ENCODE assay signal across 9 mouse cellular contexts in the genomic region with DNA sequence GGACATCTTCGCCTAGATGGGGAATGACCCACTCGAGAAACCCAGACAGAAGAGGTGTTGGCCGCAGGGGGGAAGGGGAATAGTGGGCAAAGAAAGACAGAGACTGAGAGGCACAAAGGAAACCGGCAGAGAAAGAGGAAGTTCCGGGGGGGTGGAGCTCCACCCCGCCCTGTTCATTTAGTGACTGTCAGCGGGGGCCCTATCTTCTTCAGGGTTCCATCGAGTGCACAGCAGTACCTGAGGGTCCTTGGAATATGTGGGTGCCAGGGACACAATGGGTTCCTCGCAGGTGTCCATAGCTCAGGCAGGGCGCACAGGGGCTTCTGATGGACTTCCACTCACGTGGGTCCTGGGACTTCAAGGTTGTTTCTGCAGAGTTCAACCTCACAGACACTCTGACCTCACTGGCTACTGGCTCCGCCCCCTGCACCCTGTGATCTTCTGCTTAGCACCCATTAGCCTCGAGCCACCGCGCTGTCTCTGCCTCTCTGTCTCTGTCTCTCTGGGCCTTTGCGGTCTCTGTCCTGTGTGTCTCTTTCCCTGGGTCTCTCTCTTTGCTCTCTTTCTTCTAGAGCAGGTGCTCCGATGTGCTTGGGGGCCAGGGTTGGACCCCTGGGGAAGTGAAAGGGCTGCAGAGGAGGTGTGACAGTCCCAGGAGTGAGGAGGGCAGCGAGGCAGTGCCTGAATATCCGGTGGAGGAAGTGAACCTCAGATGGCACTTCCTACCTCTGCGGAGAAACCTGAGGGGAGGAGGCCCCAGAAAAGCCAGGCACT. TPM values are rescaled to one million over a fixed set of nuclear protein-coding genes. Genes with fewer than 3 reads are reported as not detected.
DNase-seq lines count a peak whose midpoint lies in the region; ATAC-seq lines count a peak whose summit lies in the region.
"Had no signal": no experiment of that assay in that cellular context is flagged by ENCODE, and none has a peak within 500 bp of the region (broad histone marks: within the 10 kb centered on the region; RNA-seq: fewer than 3 reads in every experiment).

A gene (minus strand): TSS at position 393 of the 774 bp plus-strand sequence.

- no peak within 1 kb of the TSS for H3K4me3 ChIP-seq in kidney, embryonic 15.5 days (replicated peaks)
- no peak within 1 kb of the TSS for H3K4me3 ChIP-seq in heart, embryonic 13.5 days
- H3K4me3 ChIP-seq in macrophage (ENCODE audit: inconsistent target): peak within 1 kb of the TSS; percentile 79

- DNase-seq in kidney, postnatal 10 days: no peak
- peak; percentile 83 for DNase-seq in thymus, postnatal 14 days
- no peak for DNase-seq in cerebellum, adult 18-20 months
- no peak for DNase-seq in ovary, postnatal 10 days (ENCODE audit: low spot score)
- no peak for DNase-seq in kidney, postnatal 25 days

- H3K4me2 ChIP-seq in kidney, embryonic 15.5 days: peak within 1 kb of the TSS; percentile 9; the same call in 1 of the 2 replicates
- peak within 1 kb of the TSS; percentile 33 for H3K4me2 ChIP-seq in heart, embryonic 13.5 days
- H3K4me2 ChIP-seq: limb, embryonic 15.5 days had no signal

- no peaks in the 10 kb centered on the region for H3K9me3 ChIP-seq in kidney, embryonic 15.5 days (replicated peaks)
- H3K9me3 ChIP-seq in heart, embryonic 13.5 days: no peaks in the 10 kb centered on the region
- H3K9me3 ChIP-seq: limb, embryonic 15.5 days had no signal

- no peak for ATAC-seq in kidney, embryonic 15.5 days (replicated peaks; ENCODE audit: low FRiP score)
- ATAC-seq in heart, embryonic 13.5 days (ENCODE audit: extremely low read depth, insufficient number of reproducible peaks, low FRiP score, low TSS enrichment): no peak

- H3K27me3 ChIP-seq in kidney, embryonic 15.5 days: peaks cover 26% of the 10 kb centered on the region
- H3K27me3 ChIP-seq in heart, embryonic 13.5 days (replicated peaks): peaks cover 42% of the 10 kb centered on the region

- no peak within 1 kb of the TSS for H3K27ac ChIP-seq in kidney, embryonic 15.5 days
- H3K27ac ChIP-seq in heart, embryonic 13.5 days (replicated peaks): no peak within 1 kb of the TSS
- H3K27ac ChIP-seq in macrophage: peak within 1 kb of the TSS; percentile 96
- H3K27ac ChIP-seq: limb, embryonic 15.5 days had no signal

- no peaks in the 10 kb centered on the region for H3K79me2 ChIP-seq in macrophage (ENCODE audit: inconsistent target)

- H3K4me1 ChIP-seq in kidney, embryonic 15.5 days: peaks cover 41% of the 10 kb centered on the region
- H3K4me1 ChIP-seq in heart, embryonic 13.5 days: peaks cover 41% of the 10 kb centered on the region

- WGBS in kidney, embryonic 15.5 days: 42% methylated on average over 20 of the region's 20 CpGs
- WGBS in heart, embryonic 13.5 days: 31% methylated on average over 20 of the region's 20 CpGs
- 4% methylated on average over 20 of the region's 20 CpGs for WGBS in macrophage (ENCODE audit: missing documents)

- peaks cover under 1% of the 10 kb centered on the region; the same call in 1 of the 2 replicates for H3K36me3 ChIP-seq in kidney, embryonic 15.5 days
- 0 out of 2 replicates have a peak, but pooled peaks cover 3% of the 10 kb centered on the region for H3K36me3 ChIP-seq in heart, embryonic 13.5 days
- peaks cover 13% of the 10 kb centered on the region; the same call in 1 of the 2 replicates for H3K36me3 ChIP-seq in macrophage (ENCODE audit: inconsistent target)

- no peak within 1 kb of the TSS for H3K9ac ChIP-seq in kidney, embryonic 15.5 days
- no peak within 1 kb of the TSS for H3K9ac ChIP-seq in heart, embryonic 13.5 days
- H3K9ac ChIP-seq: limb, embryonic 15.5 days had no signal

RNA-seq across cellular contexts. Expression of the gene that starts here (rescaled TPM):
- 1.2 and 2.4 TPM in 2 replicates for polyA plus RNA-seq in kidney, embryonic 15.5 days (2015; fragmentation: Nextera tagmentation; extraction: Ambion mirVana)
- polyA plus RNA-seq in heart, embryonic 13.5 days (2015; fragmentation: Nextera tagmentation; extraction: Ambion mirVana): 1.7 and 2.4 TPM in 2 replicates
- total RNA-seq in macrophage (2018; cell fraction: chromatin; rRNA removed): 100 to 1,000 TPM in 25 of 26 experiments, 10 to 100 TPM in 1; 89.6 to 446 (median 271) TPM
- 100 to 1,000 TPM in 13 of 26 experiments, 10 to 100 TPM in 13; 51.5 to 175 (median 98.1) TPM for total RNA-seq in macrophage (2018; cell fraction: cytosol; rRNA removed)
- 100 to 1,000 TPM in 25 of 26 experiments, 10 to 100 TPM in 1; 79.4 to 297 (median 160) TPM for total RNA-seq in macrophage (2018; cell fraction: nucleus; rRNA removed)
- 88.2 to 139 TPM (median 131 TPM) in 3 replicates for polyA plus RNA-seq in macrophage (2018)

Comparison
In these comparisons a context has a peak if more than half of its experiments do, and no peak if none do; other contexts are left out.
1. RNA of the gene that starts here (polyA plus RNA-seq): 88.2 to 139 TPM in macrophage; 1.2 to 2.4 TPM in kidney, embryonic 15.5 days and 1.7 to 2.4 TPM in heart, embryonic 13.5 days; every median in the first group is over 10 times any median in the second.